Mouse (Mus musculus): ENCODE measurements around the gene Haus4.
A peak's percentile ranks its signal among the peaks of the same experiment; 100 is the strongest.

The Haus4 gene

GRCm38 (mm10) chr14:54572790-54573736, 18.6 kb upstream of the Haus4 start:
- peak; percentile 80 to 85 for DNase-seq

GRCm38 (mm10) chr14:54572122-54572521, 17.7 kb upstream of the Haus4 start:
- DNase-seq = no peak

GRCm38 (mm10) chr14:54569451-54570392, 15.3 kb upstream of the Haus4 start:
- DNase-seq = no peak

- peak; percentile 67 to 83 for DNase-seq
Observed at GRCm38 (mm10) chr14:54568694-54569414, 14.4 kb upstream of the Haus4 start.

GRCm38 (mm10) chr14:54560527-54561242, 6.3 kb upstream of the Haus4 start:
- DNase-seq = no peak

GRCm38 (mm10) chr14:54557330-54557729, 2.9 kb upstream of the Haus4 start:
- no peak for DNase-seq

GRCm38 (mm10) chr14:54553454-54553974, 902 bp downstream of the Haus4 start:
- DNase-seq = no peak

- DNase-seq = no peak
Observed at GRCm38 (mm10) chr14:54544703-54545102, 9.7 kb downstream of the Haus4 start.

- no peak for DNase-seq
Observed at GRCm38 (mm10) chr14:54540771-54541170, 13.6 kb downstream of the Haus4 start.

GRCm38 (mm10) chr14:54538580-54538979, 15.8 kb downstream of the Haus4 start:
- no peak for DNase-seq

- DNase-seq = peak; percentile 69 to 87
Observed at GRCm38 (mm10) chr14:54528446-54529111, 25.8 kb downstream of the Haus4 start.

GRCm38 (mm10) chr14:54528007-54528393, 26.4 kb downstream of the Haus4 start:
- DNase-seq = no peak

GRCm38 (mm10) chr14:54527227-54528006, 27.0 kb downstream of the Haus4 start:
- DNase-seq = no peak

GRCm38 (mm10) chr14:54523600-54523999, 30.8 kb downstream of the Haus4 start:
- no peak for DNase-seq

- DNase-seq = no peak
Observed at GRCm38 (mm10) chr14:54516710-54517310, 37.6 kb downstream of the Haus4 start.

- no peak for DNase-seq
Observed at GRCm38 (mm10) chr14:54509774-54510173, 44.6 kb downstream of the Haus4 start.

- no peak for DNase-seq
Observed at GRCm38 (mm10) chr14:54503092-54503491, 51.3 kb downstream of the Haus4 start.

GRCm38 (mm10) chr14:54501365-54501764, 53.1 kb downstream of the Haus4 start:
- no peak for DNase-seq

- no peak for DNase-seq
Observed at GRCm38 (mm10) chr14:54499330-54499729, 55.1 kb downstream of the Haus4 start.

GRCm38 (mm10) chr14:54496706-54497105, 57.7 kb downstream of the Haus4 start:
- DNase-seq = peak; percentile 55
